Mouse (Mus musculus) G1E (cell line): ENCODE measurements around the gene Fam111a. TPM values are rescaled to one million over a fixed set of nuclear protein-coding genes. Genes with fewer than 3 reads are reported as not detected.

ENCODE experiments used
- ATAC-seq: 2 replicates; pipeline ENCODE4 v1.8.0; 2016; ENCODE audit warnings: mild to moderate bottlenecking; ENCODE audit not compliant: insufficient number of reproducible peaks, poor library complexity, low FRiP score, severe bottlenecking; ENCODE audit errors: extremely low read depth
- DNase-seq: peaks from one replicate; pipeline ENCODE4 v3.0.0; 2012; ENCODE audit warnings: low spot score
- H3K27me3 ChIP-seq: 2 replicates; pipeline ENCODE4 v1.6.1; 2012; ENCODE audit warnings: mild to moderate bottlenecking, low read length, inconsistent platforms; ENCODE audit not compliant: insufficient read depth
- H3K36me3 ChIP-seq: replicated peaks from 2 replicates; pipeline ENCODE3; 2012; ENCODE audit warnings: mild to moderate bottlenecking, inconsistent platforms
- H3K4me1 ChIP-seq: 2 replicates; pipeline ENCODE4 v1.6.1; 2012; ENCODE audit warnings: low read depth, low read length, inconsistent platforms, mixed read lengths; ENCODE audit not compliant: insufficient read depth
- H3K4me3 ChIP-seq: 2 replicates; pipeline ENCODE4 v1.5.1; 2012; ENCODE audit warnings: low read depth, mild to moderate bottlenecking, inconsistent platforms, low read length, moderate library complexity, mixed read lengths
- H3K9me3 ChIP-seq: replicated peaks from 2 replicates; pipeline ENCODE4 v1.6.1; 2012; ENCODE audit warnings: inconsistent platforms
- CTCF ChIP-seq: IDR thresholded peaks from 2 replicates; pipeline ENCODE4 v1.5.1; 2012; ENCODE audit warnings: low read depth, low read length, inconsistent platforms, mixed read lengths
- GATA1 ChIP-seq: IDR thresholded peaks from 2 replicates; pipeline ENCODE4 v1.6.1; 2012; ENCODE audit warnings: borderline replicate concordance, low read length, inconsistent platforms, mixed read lengths
- GATA2 ChIP-seq: IDR thresholded peaks from 2 replicates; pipeline ENCODE4 v1.6.1; 2012; ENCODE audit warnings: low read depth, low read length, inconsistent platforms, borderline replicate concordance
- POLR2AphosphoS5 ChIP-seq: IDR thresholded peaks from 2 replicates; pipeline ENCODE4 v1.6.1; 2012; ENCODE audit warnings: low read depth, low read length, inconsistent platforms; ENCODE audit not compliant: insufficient replicate concordance
- TAL1 ChIP-seq: conservative IDR thresholded peaks from 2 replicates; pipeline ENCODE4 v1.6.1; 2012; ENCODE audit warnings: low read depth, low read length, inconsistent platforms, mixed read lengths
- polyA plus RNA-seq: library from polyadenylated mRNA; stranded (reverse); fragments of >175 nt; gene quantifications from 2 replicates; pipeline ENCODE4 v1.2.3, GENCODE M21; 2012
- total RNA-seq, 2 experiments: library from RNA; stranded (forward) in 1 of 2; stranded (reverse) in 1 of 2; fragments of 200-1000 nt in 1 of 2; fragments of >200 nt in 1 of 2; fragmentation: Nextera tagmentation in 1 of 2; gene quantifications; 2 replicates each; pipeline ENCODE4 v1.2.3; 2014 to 2017

Gene Fam111a
- total and polyA plus RNA-seq, 3 experiments = 0.02 to 45.3 (median 1.9) TPM

GRCm38 (mm10) chr19:12571687-12572086 lies 26.1 kb downstream of the Fam111a start:
- ATAC-seq (no peak), DNase-seq (no peak)
- TF ChIP-seq TAL1 = no peak
- TF ChIP-seq POLR2AphosphoS5 = no peak
- TF ChIP-seq CTCF = no peak
- no peak for TF ChIP-seq GATA1
- TF ChIP-seq GATA2 = no peak
- H3K4me3 ChIP-seq = no peak overlapping the region
- H3K36me3 ChIP-seq = no peaks in the 10 kb centered on the region
- H3K4me1 ChIP-seq = 0 out of 2 replicates have a peak, but pooled peaks cover 3% of the 10 kb centered on the region
- H3K9me3 ChIP-seq = no peaks in the 10 kb centered on the region
- no peaks in the 10 kb centered on the region for H3K27me3 ChIP-seq

GRCm38 (mm10) chr19:12572614-12573265 lies 27.2 kb downstream of the Fam111a start:
- Histone ChIP-seq H3K36me3 (no peaks in the 10 kb centered on the region), H3K27me3 (no peaks in the 10 kb centered on the region), H3K4me1 (0 out of 2 replicates have a peak, but pooled peaks cover 3% of the 10 kb centered on the region), H3K4me3 (no peak overlapping the region), H3K9me3 (no peaks in the 10 kb centered on the region)
- no peak for TF ChIP-seq POLR2AphosphoS5
- no peak for TF ChIP-seq CTCF
- no peak for TF ChIP-seq GATA1
- no peak for TF ChIP-seq TAL1
- no peak for TF ChIP-seq GATA2
- ATAC-seq = no peak
- no peak for DNase-seq

GRCm38 (mm10) chr19:12573266-12574011 lies 27.9 kb downstream of the Fam111a start:
- Histone ChIP-seq H3K36me3 (no peaks in the 10 kb centered on the region), H3K27me3 (no peaks in the 10 kb centered on the region), H3K4me3 (no peak overlapping the region), H3K9me3 (no peaks in the 10 kb centered on the region), H3K4me1 (0 out of 2 replicates have a peak, but pooled peaks cover 3% of the 10 kb centered on the region)
- TF ChIP-seq CTCF (no peak), GATA2 (no peak)
- DNase-seq (no peak), ATAC-seq (no peak)

GRCm38 (mm10) chr19:12574012-12574407 lies 28.5 kb downstream of the Fam111a start:
- no peaks in the 10 kb centered on the region for H3K27me3 ChIP-seq
- TF ChIP-seq POLR2AphosphoS5 = no peak
- TF ChIP-seq CTCF = no peak
- TF ChIP-seq GATA2 = no peak
- TF ChIP-seq GATA1 = no peak
- TF ChIP-seq TAL1 = no peak
- H3K4me1 ChIP-seq = 0 out of 2 replicates have a peak, but pooled peaks cover 3% of the 10 kb centered on the region
- ATAC-seq (no peak), DNase-seq (no peak)
- no peaks in the 10 kb centered on the region for H3K36me3 ChIP-seq
- no peak overlapping the region for H3K4me3 ChIP-seq
- H3K9me3 ChIP-seq = no peaks in the 10 kb centered on the region

GRCm38 (mm10) chr19:12575107-12575506 lies 29.6 kb downstream of the Fam111a start:
- H3K4me3 ChIP-seq = no peak overlapping the region

GRCm38 (mm10) chr19:12575514-12575913 lies 30.0 kb downstream of the Fam111a start:
- H3K9me3 ChIP-seq = no peaks in the 10 kb centered on the region
- no peak for ATAC-seq
- no peak for TF ChIP-seq POLR2AphosphoS5
- no peak for TF ChIP-seq GATA2
- TF ChIP-seq CTCF = no peak
- TF ChIP-seq GATA1 = no peak
- no peak for TF ChIP-seq TAL1
- no peaks in the 10 kb centered on the region for H3K27me3 ChIP-seq
- H3K4me3 ChIP-seq = no peak overlapping the region
- 0 out of 2 replicates have a peak, but pooled peaks cover 3% of the 10 kb centered on the region for H3K4me1 ChIP-seq
- no peak for DNase-seq
- H3K36me3 ChIP-seq = no peaks in the 10 kb centered on the region

More at GRCm38 (mm10) chr19:12575107-12575506, 29.6 kb downstream of the Fam111a start:
- no peaks in the 10 kb centered on the region for H3K9me3 ChIP-seq
- H3K27me3 ChIP-seq = no peaks in the 10 kb centered on the region
- TF ChIP-seq GATA1 = no peak
- ATAC-seq (no peak), DNase-seq (no peak)
- H3K4me1 ChIP-seq = 0 out of 2 replicates have a peak, but pooled peaks cover 3% of the 10 kb centered on the region
- H3K36me3 ChIP-seq = no peaks in the 10 kb centered on the region

- no peaks in the 10 kb centered on the region for H3K36me3 ChIP-seq
- no peak overlapping the region for H3K4me3 ChIP-seq
- ATAC-seq (no peak), DNase-seq (no peak)
- TF ChIP-seq TAL1 (no peak), POLR2AphosphoS5 (no peak), CTCF (no peak), GATA2 (no peak), GATA1 (no peak)
- H3K4me1 ChIP-seq = 0 out of 2 replicates have a peak, but pooled peaks cover 3% of the 10 kb centered on the region
- H3K9me3 ChIP-seq = no peaks in the 10 kb centered on the region
- no peaks in the 10 kb centered on the region for H3K27me3 ChIP-seq
Observed at GRCm38 (mm10) chr19:12576639-12577038, 31.1 kb downstream of the Fam111a start.
